Mouse (Mus musculus) midbrain, embryonic 14.5 days (tissue): ENCODE data around the gene Mcidas. TPM values are rescaled to one million over a fixed set of nuclear protein-coding genes. Genes with fewer than 3 reads are reported as not detected.

Experiments used
- ATAC-seq: fragments of 200-750 bp; cut with Nextera tagmentation; 2 replicates; pipeline ENCODE4 v1.8.0; 2017; ENCODE audit warnings: moderate number of reproducible peaks, moderate library complexity; ENCODE audit not compliant: low FRiP score, low TSS enrichment
- DNase-seq: peaks from one replicate; pipeline ENCODE4 v3.0.0-alpha.2; 2015
- H3K27ac ChIP-seq: fragments of 300-500 bp; sonication (generic); replicated peaks from 2 replicates; pipeline ENCODE4 v1.5.1; 2014; ENCODE audit warnings: mild to moderate bottlenecking, low read depth, low read length, moderate library complexity
- H3K27me3 ChIP-seq: fragments of 300-500 bp; sonication (generic); 2 replicates; pipeline ENCODE4 v1.6.1; 2014; ENCODE audit warnings: low read length, control low read depth, mixed read lengths; ENCODE audit not compliant: control insufficient read depth, insufficient read depth
- H3K36me3 ChIP-seq: fragments of 300-500 bp; sonication (generic); 2 replicates; pipeline ENCODE4 v1.6.1; 2014; ENCODE audit warnings: low read length, control low read depth; ENCODE audit not compliant: control insufficient read depth, insufficient read depth
- H3K4me1 ChIP-seq: fragments of 300-500 bp; sonication (generic); 2 replicates; pipeline ENCODE4 v1.6.1; 2014; ENCODE audit warnings: mild to moderate bottlenecking, antibody characterized with exemption, low read length, control low read depth; ENCODE audit not compliant: control insufficient read depth, insufficient read depth
- H3K4me2 ChIP-seq: fragments of 300-500 bp; sonication (generic); 2 replicates; pipeline ENCODE4 v1.6.1; 2014; ENCODE audit warnings: mild to moderate bottlenecking, low read length, moderate library complexity
- H3K4me3 ChIP-seq: fragments of 300-500 bp; sonication (generic); replicated peaks from 2 replicates; pipeline ENCODE4 v1.5.1; 2014; ENCODE audit warnings: low read depth, low read length
- H3K9ac ChIP-seq: fragments of 300-500 bp; sonication (generic); replicated peaks from 2 replicates; pipeline ENCODE4 v1.6.1; 2014; ENCODE audit warnings: mild to moderate bottlenecking, low read length, moderate library complexity
- H3K9me3 ChIP-seq: fragments of 300-500 bp; sonication (generic); 2 replicates; pipeline ENCODE4 v1.6.1; 2016; ENCODE audit warnings: low read length, control low read depth, mixed read lengths; ENCODE audit not compliant: control insufficient read depth
- WGBS: fragments of 180-500 bp; shearing (Covaris S2); extraction: QIAGEN DNeasy Blood & Tissue Kit; methylation state at CpG from one replicate; pipeline ENCODE4 v1.1.7; 2014; 5-methylcytosine and 5-hydroxymethylcytosine counted together
- polyA plus RNA-seq: library from polyadenylated mRNA; unstranded; fragments of >200 nt; fragmentation: Nextera tagmentation; extraction: Ambion mirVana; gene quantifications from 2 replicates; pipeline ENCODE4 v1.2.1, GENCODE M21; 2014

Mcidas gene
- polyA plus RNA-seq, 1 experiment from 2014 or later, result 0.22 TPM

DNA sequence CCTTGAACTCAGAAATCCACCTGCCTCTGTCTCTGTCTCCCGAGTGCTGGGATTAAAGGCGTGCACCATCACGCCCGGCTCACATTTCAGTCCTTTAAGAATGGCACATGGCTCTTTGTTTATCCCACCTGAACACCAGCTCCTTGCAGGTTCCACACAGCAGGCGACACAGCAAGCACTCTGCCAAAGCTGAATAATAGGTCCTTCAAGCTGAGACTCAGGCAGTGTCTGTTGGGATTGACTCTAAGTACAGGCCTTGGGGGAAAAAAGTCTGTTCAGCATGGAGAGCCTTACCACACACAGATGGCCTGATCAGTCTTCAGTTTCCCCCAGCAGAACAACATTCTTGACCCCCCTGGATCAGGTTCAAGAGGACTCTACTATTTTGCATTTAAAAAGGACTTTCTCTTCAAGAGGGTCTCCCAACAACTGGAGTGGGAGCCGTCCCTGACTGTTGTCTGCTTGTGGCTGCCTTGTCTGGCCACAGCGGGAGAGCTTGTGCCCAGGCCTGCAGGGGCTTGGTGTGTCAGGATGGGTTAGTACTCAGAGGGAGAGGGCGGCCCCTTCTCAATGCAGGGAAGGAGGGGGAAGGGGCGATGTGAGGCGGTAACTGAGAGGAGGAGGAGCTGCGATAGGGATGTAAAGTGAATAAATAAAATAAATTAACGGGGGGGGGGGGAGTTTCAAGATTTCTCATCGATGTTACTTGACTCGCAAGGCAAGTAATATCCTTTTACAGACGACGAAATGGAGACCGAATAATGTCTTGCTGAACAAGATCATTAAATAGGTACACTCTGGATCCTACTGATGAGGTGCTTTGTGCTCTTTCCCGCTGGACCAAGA lies 7.8 kb upstream of the Mcidas start:
- 4% methylated on average over 18 of the region's 18 CpGs for WGBS
- Histone ChIP-seq H3K4me1 (peaks cover 29% of the 10 kb centered on the region), H3K27ac (no peak overlapping the region), H3K4me3 (peak overlapping the region; percentile 51; the same call in 1 of the 2 replicates), H3K9ac (no peak overlapping the region), H3K4me2 (peak overlapping the region; percentile 98), H3K36me3 (no peaks in the 10 kb centered on the region), H3K9me3 (no peaks in the 10 kb centered on the region), H3K27me3 (peaks cover 54% of the 10 kb centered on the region)
- peak; percentile 46; the same call in 1 of the 2 replicates for ATAC-seq
- peak; percentile 55 for DNase-seq

DNA sequence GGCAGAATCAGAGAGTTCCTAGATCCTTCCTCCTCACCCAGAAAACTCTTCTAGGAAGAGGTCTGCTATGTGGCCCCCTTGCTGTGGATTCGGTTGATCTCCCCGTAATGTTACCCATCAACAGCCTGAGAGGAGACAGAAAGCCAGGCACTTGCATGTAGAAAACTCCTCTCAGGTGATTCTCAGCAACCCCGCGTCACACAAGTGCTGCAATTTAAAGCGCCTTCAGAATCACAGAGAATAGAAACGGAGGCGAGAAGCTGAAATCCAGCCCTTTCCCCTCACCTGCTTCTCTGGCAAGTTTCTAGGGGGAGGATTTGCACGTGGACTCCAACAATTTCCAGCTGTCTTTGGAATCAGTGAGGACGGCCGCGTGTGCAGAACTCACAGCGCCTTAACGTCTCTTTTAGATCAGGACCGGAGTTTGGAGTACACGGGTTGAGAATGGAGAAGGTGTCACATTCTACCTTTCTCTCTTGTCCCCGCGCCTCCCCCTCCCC lies 7.1 kb upstream of the Mcidas start:
- no peak overlapping the region for H3K9ac ChIP-seq
- peak overlapping the region; percentile 98 for H3K4me2 ChIP-seq
- no peak for ATAC-seq
- peaks cover 60% of the 10 kb centered on the region for H3K27me3 ChIP-seq
- H3K9me3 ChIP-seq, result no peaks in the 10 kb centered on the region
- DNase-seq, result peak; percentile 35
- H3K4me1 ChIP-seq, result peaks cover 29% of the 10 kb centered on the region
- H3K36me3 ChIP-seq, result no peaks in the 10 kb centered on the region
- peak overlapping the region; percentile 51 for H3K4me3 ChIP-seq
- WGBS, result under 1% methylated on average over 17 of the region's 17 CpGs
- no peak overlapping the region for H3K27ac ChIP-seq

DNA sequence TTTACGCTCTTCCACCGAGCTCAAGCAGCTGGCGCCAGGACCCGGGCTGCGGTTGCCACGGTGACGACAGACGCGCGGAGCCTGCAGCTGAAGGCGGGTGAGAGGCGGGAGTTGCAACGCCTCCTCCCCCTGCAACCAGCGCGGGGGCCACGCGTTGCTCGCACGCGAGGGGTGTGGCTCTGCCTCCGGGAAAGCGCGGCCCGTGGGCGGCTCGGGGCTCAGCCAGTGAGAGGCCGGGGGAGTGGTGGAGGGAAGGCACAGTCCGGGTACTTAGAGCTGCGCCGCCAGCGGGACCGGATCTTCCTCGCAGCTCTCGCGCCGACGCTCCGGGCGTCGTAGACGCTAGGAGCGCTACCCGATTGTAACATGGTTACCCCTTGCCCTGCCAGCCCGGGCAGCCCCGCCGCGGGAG lies 6.1 kb upstream of the Mcidas start, which contains the start of gene Ccno:
Ccno (plus strand) TSS at position 271 of the 412 bp plus-strand sequence.
- H3K9me3 ChIP-seq, result no peaks in the 10 kb centered on the region
- H3K9ac ChIP-seq, result peak within 1 kb of the TSS; percentile 45
- H3K4me1 ChIP-seq, result peaks cover 29% of the 10 kb centered on the region
- H3K27me3 ChIP-seq, result peaks cover 67% of the 10 kb centered on the region
- peak within 1 kb of the TSS; percentile 51 for H3K4me3 ChIP-seq
- peak; percentile 89 for ATAC-seq
- peak within 1 kb of the TSS; percentile 98 for H3K4me2 ChIP-seq
- no peaks in the 10 kb centered on the region for H3K36me3 ChIP-seq
- WGBS, result under 1% methylated on average over 47 of the region's 47 CpGs
- no peak within 1 kb of the TSS for H3K27ac ChIP-seq
- peak; percentile 93 for DNase-seq

DNA sequence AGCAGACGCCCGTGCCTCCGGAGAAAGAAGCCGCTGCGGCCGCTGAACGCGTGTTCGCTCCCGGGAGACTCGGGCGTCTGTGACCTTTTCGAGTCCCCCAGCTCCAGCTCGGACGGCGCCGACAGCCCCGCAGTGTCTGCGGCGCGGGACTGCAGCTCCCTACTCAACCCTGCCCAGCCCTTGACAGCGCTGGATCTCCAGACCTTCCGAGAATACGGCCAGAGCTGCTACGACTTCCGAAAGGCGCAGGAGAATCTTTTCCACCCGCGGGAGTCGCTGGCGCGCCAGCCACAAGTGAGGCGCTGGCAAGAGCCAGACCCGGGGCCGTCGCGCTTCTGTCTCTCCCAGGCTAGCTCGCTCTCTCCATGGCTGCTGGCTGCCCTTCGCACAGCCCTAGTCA lies 5.7 kb upstream of the Mcidas start:
- peaks cover 70% of the 10 kb centered on the region for H3K27me3 ChIP-seq
- peak overlapping the region; percentile 98 for H3K4me2 ChIP-seq
- ATAC-seq (peak; percentile 39; the same call in 1 of the 2 replicates), DNase-seq (peak; percentile 73)
- no peak overlapping the region for H3K27ac ChIP-seq
- H3K36me3 ChIP-seq, result no peaks in the 10 kb centered on the region
- H3K4me1 ChIP-seq, result peaks cover 29% of the 10 kb centered on the region
- WGBS, result under 1% methylated on average over 39 of the region's 39 CpGs
- peak overlapping the region; percentile 51 for H3K4me3 ChIP-seq
- H3K9ac ChIP-seq, result peak overlapping the region; percentile 45
- no peaks in the 10 kb centered on the region for H3K9me3 ChIP-seq

DNA sequence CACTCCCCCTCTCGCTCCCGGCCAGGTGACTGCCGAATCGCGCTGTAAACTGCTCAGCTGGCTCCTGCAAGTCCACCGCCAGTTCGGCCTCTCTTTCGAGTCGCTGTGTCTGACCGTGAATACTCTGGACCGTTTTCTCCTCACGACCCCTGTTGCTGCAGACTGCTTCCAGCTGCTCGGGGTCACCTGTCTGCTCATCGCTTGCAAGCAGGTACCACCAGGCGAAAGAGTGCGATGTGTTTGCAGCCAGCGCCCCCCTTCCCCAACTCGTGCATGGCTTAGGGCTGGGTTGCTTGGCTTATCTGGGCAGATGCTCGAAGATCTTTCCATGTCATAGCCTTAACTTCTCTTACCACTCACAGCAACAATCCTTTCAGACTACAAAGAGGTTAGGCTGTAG lies 4.8 kb upstream of the Mcidas start:
- peak; percentile 34 for DNase-seq
- peaks cover 35% of the 10 kb centered on the region for H3K4me1 ChIP-seq

DNA sequence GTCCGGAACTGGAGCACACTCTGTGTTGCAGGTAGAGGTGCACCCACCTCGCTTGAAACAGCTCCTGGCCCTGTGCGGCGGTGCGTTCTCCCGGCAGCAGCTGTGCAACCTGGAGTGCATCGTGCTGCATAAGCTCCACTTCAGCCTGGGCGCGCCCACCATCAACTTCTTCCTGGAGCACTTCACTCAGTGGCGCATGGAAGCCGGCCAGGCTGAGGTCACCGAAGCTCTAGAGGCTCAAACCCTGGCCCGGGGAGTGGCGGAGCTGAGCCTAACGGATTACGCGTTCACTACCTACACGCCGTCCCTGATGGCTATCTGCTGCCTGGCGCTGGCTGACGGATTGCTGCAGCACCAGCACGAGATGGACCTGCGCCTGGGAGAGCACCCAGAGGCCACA lies 4.1 kb upstream of the Mcidas start:
- Histone ChIP-seq H3K4me2 (no peak overlapping the region), H3K9me3 (no peaks in the 10 kb centered on the region), H3K27ac (no peak overlapping the region), H3K4me1 (peaks cover 38% of the 10 kb centered on the region), H3K9ac (no peak overlapping the region), H3K4me3 (0 out of 2 replicates have a peak overlapping the region, but pooled peaks have one; percentile 7), H3K27me3 (peaks cover 86% of the 10 kb centered on the region), H3K36me3 (no peaks in the 10 kb centered on the region)
- DNase-seq, result peak; percentile 34
- under 1% methylated on average over 23 of the region's 23 CpGs for WGBS
- no peak for ATAC-seq

More for the DNA sequence above, 4.8 kb upstream of the Mcidas start:
- H3K9me3 ChIP-seq, result no peaks in the 10 kb centered on the region
- H3K27ac ChIP-seq, result no peak overlapping the region
- H3K9ac ChIP-seq, result no peak overlapping the region
- ATAC-seq, result no peak
- H3K36me3 ChIP-seq, result no peaks in the 10 kb centered on the region
- peak overlapping the region; percentile 98 for H3K4me2 ChIP-seq
- peaks cover 79% of the 10 kb centered on the region for H3K27me3 ChIP-seq
- H3K4me3 ChIP-seq, result peak overlapping the region; percentile 51
- WGBS, result under 1% methylated on average over 19 of the region's 19 CpGs

GRCm38 (mm10) chr13:112990346-112990745 lies 3.3 kb upstream of the Mcidas start:
- WGBS, result 15% methylated on average over 4 of the region's 4 CpGs
- no peaks in the 10 kb centered on the region for H3K9me3 ChIP-seq
- ATAC-seq (no peak), DNase-seq (no peak)
- no peak overlapping the region for H3K27ac ChIP-seq
- no peaks in the 10 kb centered on the region for H3K36me3 ChIP-seq
- no peak overlapping the region for H3K4me2 ChIP-seq
- H3K9ac ChIP-seq, result no peak overlapping the region
- peaks cover 94% of the 10 kb centered on the region for H3K27me3 ChIP-seq
- H3K4me1 ChIP-seq, result peaks cover 38% of the 10 kb centered on the region
- H3K4me3 ChIP-seq, result no peak overlapping the region

GRCm38 (mm10) chr13:112994191-112994590 lies 546 bp downstream of the Mcidas start:
- peak overlapping the region; percentile 44; the same call in 1 of the 2 replicates for H3K9ac ChIP-seq
- H3K27ac ChIP-seq, result no peak overlapping the region
- peaks cover 93% of the 10 kb centered on the region for H3K27me3 ChIP-seq
- DNase-seq, result peak; percentile 85
- H3K4me2 ChIP-seq, result peak overlapping the region; percentile 87
- ATAC-seq, result peak; percentile 52
- under 1% methylated on average over 25 of the region's 25 CpGs for WGBS
- H3K4me3 ChIP-seq, result peak overlapping the region; percentile 45
- no peaks in the 10 kb centered on the region for H3K9me3 ChIP-seq
- H3K4me1 ChIP-seq, result peaks cover 13% of the 10 kb centered on the region
- no peaks in the 10 kb centered on the region for H3K36me3 ChIP-seq
